Mouse (Mus musculus) embryonic fibroblast, embryonic 13.5 days (primary cell): ENCODE measurements at regions not wholly inside any gene's neighbourhood (a gene's known extent, or its start where the extent isn't known, plus 50 kb on each side); places are given as distances from the start of the nearest gene placed in this dataset.

Source experiments
- CTCF ChIP-seq: IDR thresholded peaks from 2 replicates; pipeline ENCODE4 v1.5.1; 2011; ENCODE audit warnings: mild to moderate bottlenecking, control low read depth, low read length, moderate library complexity, borderline replicate concordance; ENCODE audit not compliant: insufficient read depth
- POLR2A ChIP-seq: IDR thresholded peaks from 2 replicates; pipeline ENCODE4 v1.6.1; 2011; ENCODE audit warnings: low read depth, mild to moderate bottlenecking, control low read depth, low read length, moderate library complexity

- no peak for TF ChIP-seq CTCF
- TF ChIP-seq POLR2A = no peak
These were observed 128.8 kb upstream of the Hdac4 start for GRCm38 (mm10) chr1:92324091-92324950.
